Mouse (Mus musculus) 3134 (cell line): ENCODE results near the gene Aoc3.
"Not testable (repeated sequence)": the region's sequence is repeated elsewhere in the genome, so short reads cannot be mapped to it uniquely, and the experiment has no call there.

ENCODE experiments used
- DNase-seq: peaks from one replicate; pipeline ENCODE4 v3.0.0-alpha.2; 2011; ENCODE audit warnings: low spot score; ENCODE audit not compliant: insufficient read length; ENCODE audit errors: extremely low read depth

The Aoc3 gene

DNA sequence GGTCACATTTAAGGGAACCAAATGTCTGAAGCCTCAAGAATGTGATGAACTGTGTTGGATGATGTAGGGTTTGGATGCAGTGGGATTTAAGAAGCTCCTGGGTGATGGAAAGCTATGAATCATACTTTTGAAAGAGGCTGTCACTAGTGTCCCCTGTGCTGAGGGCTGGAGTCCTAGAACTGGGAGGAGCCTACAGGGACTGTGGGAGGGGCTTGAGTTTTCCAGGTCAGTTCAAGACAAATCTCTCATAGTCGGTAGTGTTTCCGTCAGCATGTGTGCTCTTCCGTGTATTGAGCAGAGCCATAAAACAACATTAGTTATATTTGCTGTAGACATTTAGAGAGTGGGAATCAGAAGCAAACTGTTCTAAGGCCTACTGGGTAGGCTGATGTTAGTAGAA is 3.1 kb upstream of the Aoc3 start:
- no peak for DNase-seq

DNA sequence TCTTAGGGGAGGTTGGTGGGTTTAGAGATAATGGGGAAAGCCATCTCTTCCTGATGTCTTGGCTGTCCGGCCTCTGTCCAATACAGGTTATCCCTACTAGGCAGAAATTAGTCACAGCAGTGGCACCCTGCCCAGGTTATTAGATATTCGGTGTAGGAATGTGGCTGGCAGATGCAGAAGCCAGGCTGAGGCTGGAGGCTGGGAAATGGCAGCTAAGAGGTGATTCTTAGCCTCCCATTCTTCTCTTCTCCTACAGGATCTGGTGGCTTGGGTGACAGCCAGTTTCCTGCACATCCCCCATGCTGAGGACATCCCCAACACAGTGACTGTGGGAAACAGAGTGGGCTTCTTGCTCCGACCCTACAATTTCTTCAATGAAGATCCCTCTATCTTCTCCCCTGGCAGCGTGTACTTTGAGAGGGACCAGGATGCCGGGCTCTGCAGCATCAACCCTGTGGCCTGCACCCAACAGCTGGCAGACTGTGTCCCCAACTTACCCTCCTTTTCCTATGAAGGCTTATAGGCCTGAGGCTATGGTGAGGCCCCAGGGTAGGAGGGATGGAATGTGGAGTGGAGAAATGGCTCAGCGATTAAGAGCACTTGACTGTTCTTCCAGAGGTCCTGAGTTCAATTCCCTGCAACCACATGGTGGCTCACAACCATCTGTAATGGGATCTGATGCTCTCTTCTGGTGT is 1.3 kb upstream of the Aoc3 start:
- DNase-seq: peak; percentile 64

DNA sequence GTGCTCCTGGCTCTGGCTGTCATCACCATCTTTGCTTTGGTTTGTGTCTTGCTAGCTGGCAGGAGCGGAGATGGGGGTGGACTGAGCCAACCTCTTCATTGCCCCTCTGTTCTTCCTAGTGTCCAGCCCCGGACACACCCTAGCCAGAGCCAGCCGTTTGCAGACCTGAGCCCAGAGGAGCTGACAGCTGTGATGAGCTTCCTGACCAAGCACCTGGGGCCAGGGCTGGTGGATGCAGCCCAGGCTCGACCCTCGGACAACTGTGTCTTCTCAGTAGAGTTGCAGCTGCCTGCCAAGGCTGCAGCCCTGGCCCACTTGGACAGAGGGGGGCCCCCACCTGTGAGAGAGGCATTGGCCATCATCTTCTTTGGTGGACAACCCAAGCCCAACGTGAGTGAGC is 556 bp downstream of the Aoc3 start:
- not testable (repeated sequence) for DNase-seq

DNA sequence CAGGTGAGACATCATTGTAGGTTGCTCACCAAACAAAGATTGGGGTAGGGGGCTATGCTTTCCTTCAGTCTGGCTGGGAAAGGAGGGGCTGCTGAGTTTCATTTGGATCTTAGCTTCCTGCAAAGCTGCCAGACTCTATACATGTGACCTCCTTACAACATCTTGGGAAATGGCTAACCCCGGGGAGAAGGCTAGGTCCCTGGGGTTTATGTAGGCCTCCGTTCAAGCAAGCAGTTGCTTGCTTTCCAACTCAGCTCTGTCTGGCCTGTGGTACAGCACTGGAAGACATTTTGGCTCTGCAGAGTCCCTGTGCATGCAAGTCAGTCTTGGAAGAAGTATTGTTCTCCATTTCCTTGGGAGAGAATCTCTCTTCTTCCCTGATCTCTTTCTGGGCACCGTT is 2.1 kb downstream of the Aoc3 start:
- DNase-seq: no peak

DNA sequence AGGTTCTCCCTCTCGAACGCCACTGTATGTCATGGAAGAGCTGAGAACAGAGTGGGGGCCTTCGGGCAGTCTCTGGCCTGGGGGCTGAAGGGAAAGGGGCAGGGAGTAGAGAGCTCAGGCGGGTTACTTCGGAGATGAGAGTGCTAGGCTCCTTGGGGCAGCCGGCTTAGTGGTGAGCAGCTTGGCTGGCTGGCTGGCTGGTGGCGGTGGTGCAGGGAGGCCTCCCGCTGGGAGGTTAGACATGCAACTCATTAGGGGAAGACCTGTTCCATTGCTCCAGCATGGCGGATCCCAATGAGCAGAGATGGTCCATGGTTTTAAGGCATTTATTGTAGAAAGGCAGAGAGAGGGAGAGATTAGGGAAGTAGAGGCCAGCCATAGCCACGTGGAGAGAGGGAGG is 3.6 kb downstream of the Aoc3 start:
- no peak for DNase-seq

DNA sequence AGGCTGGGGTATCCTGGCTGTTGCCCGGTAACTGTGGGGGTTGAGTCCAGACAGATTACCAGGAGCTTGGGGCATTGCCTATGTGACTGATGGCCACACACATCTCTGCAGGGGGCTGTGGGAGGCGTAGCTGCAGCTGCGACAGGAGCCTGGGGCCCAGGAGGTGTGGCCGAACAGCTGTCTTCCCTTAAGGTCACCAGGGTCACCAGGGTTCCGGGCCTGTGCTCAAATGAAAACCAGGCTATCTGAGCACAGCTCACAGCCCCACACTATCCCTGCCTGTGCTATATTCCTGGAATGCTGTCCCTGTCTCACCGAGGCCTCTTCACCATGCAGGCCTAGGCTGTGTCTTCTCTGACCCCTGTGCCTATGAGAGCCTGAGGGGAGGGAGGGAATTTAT is 4.1 kb downstream of the Aoc3 start:
- DNase-seq: no peak

DNA sequence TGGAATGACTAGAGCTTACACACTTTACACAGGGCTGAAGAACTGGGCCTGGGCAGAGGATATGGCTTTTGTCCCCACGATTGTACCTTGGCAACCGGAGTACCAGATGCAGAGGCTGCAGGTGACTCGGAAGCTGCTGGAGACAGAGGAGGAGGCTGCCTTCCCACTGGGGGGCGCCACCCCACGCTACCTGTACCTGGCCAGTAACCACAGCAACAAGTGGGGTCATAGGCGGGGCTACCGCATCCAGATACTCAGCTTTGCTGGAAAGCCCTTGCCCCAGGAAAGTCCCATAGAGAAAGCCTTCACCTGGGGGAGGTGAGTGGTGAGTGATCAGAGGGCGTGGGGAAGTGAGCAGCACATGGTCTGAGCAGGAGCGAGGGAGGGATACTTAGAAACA is 5.3 kb downstream of the Aoc3 start:
- no peak for DNase-seq

DNA sequence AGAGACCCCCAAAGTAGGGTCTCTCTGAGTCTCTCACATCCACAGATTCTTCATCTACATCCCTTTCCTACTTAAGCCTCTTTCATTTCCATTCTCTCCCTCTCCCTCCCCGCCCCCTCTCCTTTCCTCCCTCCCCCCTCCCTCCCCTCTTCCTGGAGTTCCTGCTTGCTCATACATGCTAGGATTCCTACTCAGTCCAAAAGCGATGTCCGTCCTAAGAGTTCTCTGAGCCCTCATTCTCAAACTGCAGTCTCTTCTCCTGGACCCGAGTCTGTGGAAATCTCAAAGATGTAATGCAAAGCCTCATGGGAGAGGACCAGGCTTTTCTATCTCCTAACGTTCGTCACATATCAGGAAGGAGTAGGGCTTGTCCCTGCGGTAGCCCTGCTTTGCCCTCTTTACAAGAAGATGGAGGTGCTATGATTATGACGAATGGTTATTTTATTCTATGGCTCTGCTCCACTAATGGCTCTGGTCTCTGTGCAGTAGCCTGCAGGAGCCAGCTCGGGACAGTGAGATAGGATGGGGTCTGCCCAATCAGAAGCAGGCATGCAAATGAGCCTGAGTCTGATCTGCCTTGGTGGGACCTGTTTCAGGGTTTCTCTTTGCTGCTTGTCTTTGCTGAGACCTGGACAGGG is 7.8 kb downstream of the Aoc3 start:
- DNase-seq: peak; percentile 36

DNA sequence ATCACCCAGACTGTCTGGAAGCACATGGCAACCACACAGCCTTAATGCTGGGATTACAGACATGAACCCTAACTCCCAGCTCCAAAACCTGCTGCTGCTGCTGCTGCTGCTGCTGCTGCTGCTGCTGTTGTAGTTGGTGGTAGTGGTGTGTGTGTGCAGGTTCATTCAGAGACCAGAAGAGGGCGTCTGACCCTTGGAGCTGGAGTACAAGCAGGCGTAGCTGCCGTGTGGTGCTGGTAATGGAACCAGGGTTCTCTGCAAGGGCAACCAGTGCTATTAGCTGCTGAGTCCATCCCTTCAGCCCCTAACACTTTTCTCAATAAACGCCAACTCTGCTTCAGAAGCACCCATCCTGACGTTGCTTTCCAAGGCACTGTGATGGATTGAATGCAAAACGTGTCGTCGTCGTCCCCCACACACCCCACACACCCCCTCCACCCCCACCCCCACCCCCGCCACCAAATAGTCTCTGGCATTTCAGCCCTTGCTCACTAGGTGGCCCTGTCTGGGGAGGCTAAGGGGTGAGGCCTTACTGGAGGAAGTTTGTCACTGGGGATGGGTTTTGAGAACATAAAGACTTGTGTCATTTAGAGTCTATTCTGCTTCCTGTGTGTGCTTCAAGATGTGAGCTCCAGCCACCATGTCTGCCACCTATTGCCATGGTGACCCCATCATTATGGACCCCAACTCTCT is 16.8 kb downstream of the Aoc3 start:
- no peak for DNase-seq

DNA sequence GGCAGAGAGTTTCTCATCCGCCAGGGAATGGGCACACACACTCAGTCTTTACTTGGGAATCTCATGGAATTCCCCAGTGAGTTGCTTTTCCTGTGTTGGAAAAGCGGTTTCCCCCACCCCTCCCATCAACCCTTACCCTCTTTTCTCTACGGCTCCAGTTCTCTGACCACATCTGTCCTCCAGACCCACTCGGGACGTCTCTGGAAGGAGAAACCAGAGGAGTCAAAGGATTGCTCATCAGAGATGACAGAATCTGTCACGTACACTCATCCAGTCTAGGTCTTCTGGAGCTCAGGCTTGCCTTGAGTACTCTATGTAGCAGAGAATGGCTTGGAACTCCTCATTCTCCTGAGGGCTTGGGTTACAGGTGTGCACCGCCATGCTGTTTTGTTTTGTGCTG is 18.4 kb downstream of the Aoc3 start:
- DNase-seq: no peak

DNA sequence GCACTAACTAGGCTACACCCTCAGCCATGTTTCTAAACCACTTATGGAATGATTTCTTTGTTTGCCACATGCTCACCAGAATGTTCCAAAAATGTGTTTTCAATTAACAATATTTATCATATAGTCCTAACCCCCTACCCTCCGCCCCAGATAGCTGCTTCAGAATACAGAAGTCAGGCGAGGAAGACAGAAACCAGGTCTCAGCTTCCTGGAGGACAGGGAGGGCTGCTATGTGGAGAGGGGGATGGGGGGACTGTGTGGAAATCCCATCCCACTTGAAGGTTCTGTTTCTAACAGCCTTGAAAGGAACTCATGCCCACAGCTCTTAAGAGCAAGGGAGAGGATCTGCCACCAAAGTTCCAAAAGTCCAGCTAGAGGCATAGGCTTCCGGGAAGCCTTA is 18.8 kb downstream of the Aoc3 start:
- DNase-seq: no peak

DNA sequence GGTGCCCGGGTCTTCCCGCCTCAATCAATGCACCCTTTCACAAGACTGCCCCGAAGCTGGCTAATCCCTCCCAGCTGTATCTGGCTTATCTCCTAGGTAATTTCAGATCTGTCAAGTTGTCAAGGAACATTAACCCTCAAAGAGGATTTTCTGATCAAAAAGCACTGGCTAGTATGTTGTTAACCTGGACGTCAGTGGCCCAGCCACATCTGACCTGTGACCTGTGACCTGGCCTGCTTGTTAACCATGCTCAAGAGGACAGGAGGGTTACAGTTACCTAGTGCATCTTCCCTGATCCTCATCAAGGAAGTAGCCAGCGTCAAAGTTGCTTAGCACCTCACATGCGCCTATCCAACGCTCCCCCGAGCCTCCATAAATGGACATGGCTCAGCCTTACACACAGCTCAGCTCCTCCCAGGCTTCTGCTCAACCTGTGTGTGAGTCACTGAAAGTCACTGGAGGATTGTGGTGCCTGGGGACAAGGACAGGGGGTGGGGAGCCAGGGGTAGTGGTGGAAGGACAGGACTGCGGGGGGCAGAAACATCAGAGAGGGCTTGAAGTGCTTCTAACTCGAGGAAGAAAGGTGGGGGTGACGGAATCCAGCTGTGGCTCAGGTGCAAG is 20.8 kb downstream of the Aoc3 start:
- no peak for DNase-seq

DNA sequence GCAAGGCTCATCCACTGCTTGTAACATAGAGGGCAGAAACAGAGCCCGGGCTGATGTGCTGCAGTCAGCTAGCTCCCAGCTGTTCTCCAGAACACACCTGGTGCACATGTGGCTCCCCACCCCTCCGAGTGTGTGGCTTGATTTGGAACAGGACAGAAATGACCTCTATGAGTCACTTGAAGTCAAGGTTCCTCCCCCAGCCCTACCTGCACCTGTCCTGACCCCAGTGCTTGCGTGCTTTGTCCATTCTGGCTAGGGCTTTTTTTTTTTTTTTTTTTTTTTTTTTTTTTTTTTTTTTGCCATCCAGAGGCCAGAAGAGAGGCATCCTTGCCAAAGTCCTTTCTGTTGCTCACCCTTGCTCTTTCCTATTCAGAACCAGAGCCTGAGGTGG is 21.3 kb downstream of the Aoc3 start:
- DNase-seq: no peak

DNA sequence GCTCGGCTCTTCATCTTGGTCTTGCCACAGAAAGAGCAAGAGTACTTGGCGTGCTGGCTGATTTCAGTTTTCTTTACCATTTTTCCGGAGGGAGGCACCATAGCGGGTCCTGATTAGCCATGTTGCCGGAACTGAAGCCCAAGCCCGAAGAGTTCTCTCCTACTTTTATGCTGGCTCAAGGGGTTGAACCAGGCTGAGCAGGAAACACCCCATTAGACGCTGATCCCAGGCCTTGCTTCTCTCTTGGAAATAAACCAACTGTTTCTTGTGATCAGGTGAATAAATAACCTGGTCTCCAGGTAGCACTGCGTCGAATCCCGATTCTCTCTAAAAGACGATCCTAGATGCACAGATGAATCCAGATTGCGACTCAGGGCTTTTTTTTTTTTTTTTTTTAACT is 23.0 kb downstream of the Aoc3 start:
- no peak for DNase-seq

DNA sequence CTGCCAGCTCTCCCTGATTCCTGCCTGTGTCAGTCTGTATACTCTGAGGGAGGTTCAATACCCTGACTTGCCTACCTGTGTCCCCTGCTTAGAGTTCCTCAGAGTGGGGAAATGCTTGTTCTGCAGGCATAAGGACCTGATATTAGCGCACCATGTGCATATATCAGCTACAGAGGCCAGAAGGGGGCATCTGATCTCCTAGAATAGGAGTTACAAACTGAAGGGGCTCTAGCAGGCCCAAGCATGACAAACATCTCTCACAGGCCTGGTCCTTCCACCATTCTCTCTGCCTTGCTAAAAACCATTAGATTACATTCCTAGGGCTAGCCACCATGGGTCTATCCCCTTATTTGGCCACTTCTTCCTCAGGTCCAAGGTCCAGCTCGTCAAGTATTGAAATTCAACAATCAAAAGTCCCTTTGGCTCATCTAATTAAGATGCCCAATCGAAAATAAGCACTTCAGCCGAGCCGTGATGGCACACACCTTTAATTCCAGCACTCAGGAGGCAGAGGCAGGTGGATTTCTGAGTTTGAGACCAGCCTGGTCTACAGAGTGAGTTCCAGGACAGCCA is 24.1 kb downstream of the Aoc3 start:
- DNase-seq: no peak

DNA sequence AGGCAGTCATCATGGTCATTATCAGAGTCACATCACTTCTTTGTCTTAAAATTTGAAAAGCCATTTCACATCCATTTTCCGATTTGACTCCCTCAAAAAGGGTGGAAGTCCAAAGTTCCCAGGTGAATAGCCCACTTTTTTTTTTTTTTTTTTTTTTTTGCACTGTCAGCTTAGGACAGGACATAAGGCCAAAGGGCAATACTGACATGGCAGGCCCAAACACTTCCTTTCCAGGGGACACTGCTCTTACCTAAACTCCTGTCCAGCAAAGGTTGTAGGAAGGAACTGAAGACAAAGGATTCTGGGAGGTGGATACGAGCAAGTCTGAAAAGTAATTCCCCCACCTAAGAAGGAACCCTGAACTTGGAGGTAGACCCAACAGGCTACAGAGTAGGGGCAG is 25.5 kb downstream of the Aoc3 start:
- DNase-seq: no peak

DNA sequence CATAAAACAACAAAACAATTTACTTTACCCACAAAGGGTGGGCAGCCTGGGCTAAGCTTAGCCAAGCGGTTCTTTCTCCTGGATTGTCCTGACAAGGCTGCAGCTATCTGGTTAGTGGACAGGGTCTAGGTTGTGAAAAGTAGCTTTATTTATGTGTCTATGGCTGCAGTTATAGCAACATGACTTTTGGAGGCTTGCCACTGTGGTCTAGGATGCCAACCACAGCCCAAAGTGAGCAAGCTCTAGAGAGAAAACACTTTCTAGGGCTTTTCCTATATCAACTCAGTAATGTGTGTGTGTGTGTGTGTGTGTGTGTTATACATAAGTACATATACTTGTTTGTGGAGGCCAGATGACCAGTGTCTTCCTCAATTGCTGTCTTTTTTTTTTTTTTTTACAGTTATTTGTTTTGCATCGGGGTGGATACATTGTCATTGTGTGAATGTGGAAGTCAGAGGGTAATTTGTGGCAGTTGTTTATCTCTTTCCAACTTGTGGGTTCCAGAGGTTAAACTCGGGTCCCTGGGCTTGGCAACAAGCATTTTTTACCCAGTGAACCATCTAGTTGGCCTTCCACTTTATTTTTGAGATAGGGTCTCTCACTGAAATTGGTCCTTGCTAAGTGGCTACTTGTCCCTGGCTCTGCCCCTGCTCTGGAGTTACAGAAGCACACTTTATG is 27.2 kb downstream of the Aoc3 start:
- no peak for DNase-seq

DNA sequence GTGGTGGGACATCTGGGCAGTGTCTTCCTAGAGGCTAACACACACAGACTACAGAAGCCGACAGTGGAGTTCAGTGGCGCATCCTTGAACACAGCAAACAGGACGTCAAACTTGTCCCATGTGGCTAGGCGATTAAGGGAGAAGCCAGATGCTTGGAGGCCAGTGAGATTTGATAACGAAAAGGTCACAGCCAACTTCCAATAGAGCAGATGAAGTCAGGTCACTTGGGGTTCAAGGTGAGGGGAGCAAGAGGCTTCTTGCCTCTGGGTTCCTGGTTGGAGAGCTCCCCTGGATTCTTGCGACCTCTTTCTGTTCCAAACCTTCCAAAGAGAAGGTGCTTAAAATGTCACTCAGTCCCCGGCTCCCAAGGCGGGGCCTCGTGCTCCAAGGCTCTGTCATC is 29.4 kb downstream of the Aoc3 start:
- DNase-seq: no peak

DNA sequence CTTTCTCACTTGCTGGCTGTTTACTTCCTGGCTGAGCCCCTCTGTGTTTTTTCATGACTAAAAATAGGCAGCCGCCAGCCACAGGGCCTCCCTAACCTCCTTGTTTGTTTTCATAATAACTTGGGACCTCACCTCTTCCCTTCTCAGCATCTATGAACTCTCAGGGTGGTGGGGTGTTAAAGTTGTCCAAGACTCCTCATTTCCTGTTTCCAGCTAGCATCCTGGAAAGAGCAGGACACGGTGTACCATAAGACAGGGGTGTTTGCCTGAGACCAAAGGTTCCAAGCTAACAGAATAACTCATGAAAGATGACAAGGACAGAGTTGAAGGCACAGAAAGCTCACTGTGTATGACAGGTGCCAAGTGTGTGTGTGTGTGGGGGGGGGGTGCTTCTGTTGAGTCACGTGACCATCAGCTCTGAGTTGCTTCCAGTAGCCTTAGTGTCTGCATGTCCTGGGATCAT is 30.3 kb downstream of the Aoc3 start:
- no peak for DNase-seq

DNA sequence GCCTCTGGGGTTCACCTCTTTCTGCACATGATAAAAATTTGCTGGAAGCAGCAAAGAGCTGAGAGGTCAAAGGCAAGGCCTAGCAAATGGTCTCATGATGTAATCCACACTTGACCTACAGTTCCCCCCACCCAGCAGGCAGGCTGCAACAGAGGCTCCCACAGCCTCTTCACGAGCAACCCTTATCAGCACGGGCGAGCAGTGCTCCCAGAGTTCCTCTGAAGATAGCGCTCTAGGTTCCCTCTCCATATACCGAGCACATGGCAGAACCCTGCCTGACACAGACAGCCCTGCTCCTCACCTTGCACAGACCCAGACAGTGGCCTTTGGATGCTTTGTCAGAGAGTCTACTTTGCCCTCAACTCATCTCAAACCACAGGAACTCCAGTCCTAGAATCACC is 34.1 kb downstream of the Aoc3 start:
- DNase-seq: no peak
